Mouse (Mus musculus) kidney, adult 18-20 months (tissue): ENCODE measurements around the gene Vpreb3.

Experiments
- DNase-seq: peaks from one replicate; pipeline ENCODE4 v3.0.0; 2021

Gene Vpreb3

DNA sequence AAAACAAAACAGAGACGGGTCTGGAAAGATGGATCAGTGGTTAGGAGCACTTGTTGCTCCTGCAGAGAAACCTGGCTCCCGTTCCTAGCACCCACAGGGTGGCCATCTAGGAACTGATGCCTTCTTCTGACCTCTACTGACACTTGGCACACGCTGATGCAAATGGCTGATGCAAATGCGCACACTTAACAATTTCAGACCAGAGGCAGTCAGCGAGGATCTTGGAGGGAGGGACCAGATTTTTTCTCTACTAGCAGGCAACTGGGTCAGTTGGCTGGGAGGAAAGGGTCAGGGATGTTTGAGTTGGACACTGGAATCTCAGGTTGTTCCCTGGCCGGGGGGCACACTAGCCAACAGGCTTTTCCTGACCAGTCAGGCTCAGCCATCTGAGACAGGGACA is 10.0 kb upstream of the Vpreb3 start, which contains the start of gene Chchd10:
TSS of gene Chchd10 (plus strand) at position 240 of the 400 bp plus-strand sequence.
- DNase-seq: no peak

GRCm38 (mm10) chr10:75934991-75935390 is 7.9 kb upstream of the Vpreb3 start:
- no peak for DNase-seq

GRCm38 (mm10) chr10:75935680-75936541 is 6.9 kb upstream of the Vpreb3 start, which contains the start of gene Mmp11:
Mmp11 (minus strand) TSS chr10:75936496.
- DNase-seq: peak; percentile 89

DNA sequence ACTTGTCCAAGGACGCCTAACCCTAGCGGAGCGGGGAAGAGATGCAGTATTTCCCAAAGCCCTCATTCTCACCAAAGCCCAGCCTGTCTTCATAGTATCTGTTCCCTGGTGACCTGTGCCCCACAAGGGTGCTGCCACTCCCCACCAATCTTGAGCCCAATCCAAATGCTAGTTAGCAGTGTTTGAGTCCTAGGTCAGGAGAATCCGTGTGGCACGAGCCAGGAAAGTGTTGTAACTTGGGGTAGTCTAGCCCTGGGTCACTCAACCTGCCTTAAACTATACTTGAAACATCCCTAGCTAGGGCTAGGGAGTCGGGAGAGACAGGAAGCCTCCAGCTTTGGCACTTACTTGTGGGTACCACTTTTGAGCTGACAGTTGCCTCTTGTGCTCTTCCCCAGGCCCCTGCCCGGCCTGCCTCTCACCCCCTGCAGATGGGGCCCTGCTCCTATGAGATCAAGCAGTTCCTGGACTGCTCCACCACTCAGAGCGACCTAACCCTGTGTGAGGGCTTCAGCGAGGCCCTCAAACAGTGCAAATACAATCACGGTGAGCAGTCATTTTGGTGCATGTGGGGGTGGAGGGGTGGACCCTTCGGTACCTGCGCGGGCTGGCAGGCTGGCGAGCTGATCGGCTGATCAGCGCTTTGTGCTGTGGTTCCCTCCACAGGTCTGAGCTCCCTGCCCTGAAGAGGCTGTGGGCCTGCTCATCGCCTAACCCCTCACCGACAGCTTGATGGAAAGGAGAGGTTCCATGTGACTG is 5.8 kb upstream of the Vpreb3 start:
- DNase-seq: peak; percentile 34

- no peak for DNase-seq
These were observed 4.8 kb upstream of the Vpreb3 start for GRCm38 (mm10) chr10:75937851-75938643.

GRCm38 (mm10) chr10:75939481-75940234 is 3.2 kb upstream of the Vpreb3 start:
- DNase-seq: no peak

DNA sequence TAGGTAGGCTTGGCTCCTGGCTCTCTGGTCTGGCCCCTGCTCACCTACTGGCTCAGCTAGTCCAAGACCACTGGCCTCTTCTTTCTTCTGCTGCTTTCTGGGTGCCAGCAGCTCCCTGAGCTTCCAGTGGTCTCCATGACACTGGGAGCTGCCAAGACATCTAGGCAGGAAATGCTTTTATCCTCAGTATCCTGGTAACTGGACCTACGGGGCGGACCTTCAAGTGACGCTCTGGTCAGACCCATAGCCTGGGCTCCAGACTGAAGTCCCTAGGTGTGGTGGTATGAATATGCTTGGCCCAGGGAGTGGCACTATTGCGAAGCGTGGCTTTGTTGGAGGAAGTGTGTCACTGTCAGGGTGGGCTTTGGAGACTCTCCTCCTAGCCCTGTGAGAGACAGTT is 2.3 kb upstream of the Vpreb3 start, which contains the start of gene Gm867:
TSS of gene Gm867 (minus strand) at position 153 of the 400 bp plus-strand sequence.
- no peak for DNase-seq

DNA sequence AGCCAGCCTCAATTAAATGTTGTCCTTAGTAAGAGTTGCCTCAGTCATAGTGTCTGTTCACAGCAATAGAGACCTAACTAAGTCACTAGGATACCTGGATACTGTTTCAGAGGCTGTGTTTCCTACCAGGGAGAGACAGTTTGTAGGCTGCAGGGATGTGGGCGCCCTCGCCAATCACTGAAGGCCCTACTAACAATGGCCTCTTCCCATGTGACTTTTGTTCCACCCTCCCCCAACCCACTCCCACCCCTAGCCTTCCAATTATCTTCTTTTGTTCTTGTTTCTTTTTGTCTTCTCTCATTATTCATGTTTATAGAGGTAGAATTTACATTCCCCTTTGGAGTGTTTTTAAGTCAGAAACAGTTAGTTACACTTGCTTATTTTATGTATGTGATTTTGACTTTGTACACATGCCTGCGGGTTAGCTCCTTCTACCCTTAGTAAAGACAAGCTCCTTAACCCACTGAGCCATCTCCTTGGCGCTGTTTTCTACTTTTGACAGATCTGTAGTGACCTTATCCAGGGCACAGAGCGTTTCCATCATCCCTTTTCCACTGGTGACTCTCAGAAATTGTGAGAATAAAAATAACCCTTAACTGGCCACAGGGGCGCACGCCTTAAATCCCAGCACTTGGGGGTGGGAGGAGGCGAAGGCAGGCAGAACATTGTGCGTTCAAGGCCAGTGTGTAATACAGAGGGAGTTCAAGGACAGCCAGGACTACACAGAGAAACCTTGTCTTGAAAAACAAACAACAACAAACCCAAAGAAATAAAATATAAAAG is 1.6 kb upstream of the Vpreb3 start:
- no peak for DNase-seq

GRCm38 (mm10) chr10:75944066-75944772 is 1.4 kb downstream of the Vpreb3 start:
- DNase-seq: no peak

DNA sequence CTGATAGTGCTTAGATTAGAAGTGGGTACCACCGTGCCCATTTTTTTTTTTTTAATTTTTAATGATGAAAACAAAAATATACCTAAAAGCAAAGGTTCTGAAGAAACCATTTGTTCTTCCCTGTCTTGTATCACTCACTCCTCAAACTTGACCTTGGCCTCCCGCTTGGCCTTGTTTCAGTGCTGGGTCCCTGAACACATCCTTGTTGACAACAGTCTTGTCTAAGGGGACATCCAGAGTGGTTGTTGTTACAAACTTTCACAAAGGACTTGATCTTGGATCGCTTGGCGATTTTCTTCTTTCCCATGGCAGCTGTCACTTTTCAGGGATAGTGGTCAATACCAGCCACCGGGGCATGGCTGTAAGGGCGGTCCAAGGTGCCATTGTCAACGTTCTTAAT is 2.4 kb downstream of the Vpreb3 start:
- DNase-seq: no peak

GRCm38 (mm10) chr10:75945896-75946295 is 3.0 kb downstream of the Vpreb3 start:
- DNase-seq: no peak

DNA sequence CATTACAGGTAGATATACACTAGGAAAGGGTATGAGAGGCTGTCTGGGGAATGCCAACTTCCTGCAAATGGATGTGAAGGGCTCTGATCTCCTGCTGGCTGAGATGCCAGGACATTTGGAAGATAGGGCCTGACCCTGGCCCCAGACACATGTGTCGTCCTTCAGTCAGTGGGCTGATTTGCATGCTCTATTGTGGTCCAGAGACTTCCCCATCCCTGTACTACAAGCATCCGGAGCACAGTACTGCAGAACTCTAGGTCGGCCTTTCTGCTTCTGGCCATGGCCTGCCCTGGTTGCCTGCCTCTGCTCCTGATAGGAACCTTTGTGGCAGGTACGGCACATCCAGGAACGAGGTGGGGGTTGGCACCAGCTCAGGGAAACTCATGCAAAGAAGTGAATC is 5.2 kb downstream of the Vpreb3 start:
- no peak for DNase-seq

DNA sequence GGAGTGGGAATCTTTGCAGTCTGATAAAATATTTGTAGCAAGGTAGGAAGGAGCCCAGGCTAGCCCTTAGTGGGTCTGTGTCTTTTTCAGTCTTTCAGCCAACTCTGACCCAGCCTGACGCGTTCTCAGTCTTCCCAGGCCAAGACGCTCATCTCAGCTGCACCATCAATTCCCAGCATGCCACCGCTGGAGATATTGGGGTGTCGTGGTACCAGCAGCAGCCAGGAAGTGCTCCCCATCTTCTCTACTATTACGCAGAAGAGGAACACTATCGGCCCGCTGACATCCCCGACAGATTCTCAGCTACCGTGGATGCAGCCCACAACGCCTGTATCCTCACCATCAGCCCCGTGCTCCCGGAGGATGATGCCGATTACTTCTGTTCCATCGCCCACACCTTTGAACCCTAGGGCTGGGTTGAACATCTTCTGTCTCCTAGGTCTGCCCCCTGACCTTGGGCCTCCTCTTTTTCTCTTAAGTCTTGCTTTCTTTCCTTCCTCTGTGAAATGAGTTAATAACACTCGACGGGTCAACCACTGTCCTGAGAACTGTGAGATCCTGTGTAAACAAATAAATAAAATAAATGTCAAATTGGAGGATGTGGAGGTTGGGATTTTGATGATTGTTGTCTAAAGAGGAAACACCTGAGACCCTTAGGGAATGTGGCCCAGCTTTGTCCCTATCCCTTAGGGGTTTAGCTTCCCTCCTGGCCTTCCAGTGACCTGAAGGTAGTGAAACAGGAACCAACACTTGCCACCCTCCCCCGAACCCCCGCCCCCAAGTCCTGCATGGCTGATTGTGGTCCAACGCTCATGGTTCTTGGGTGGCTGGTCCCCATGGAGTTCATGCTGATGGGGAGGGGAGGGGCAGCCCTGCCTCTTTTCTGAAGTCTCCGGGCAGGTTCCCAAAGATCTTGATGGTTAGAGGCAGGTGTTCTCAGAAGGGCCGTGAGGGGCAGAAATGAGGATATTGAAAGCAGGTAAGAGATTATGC is 6.5 kb downstream of the Vpreb3 start:
- DNase-seq: no peak

DNA sequence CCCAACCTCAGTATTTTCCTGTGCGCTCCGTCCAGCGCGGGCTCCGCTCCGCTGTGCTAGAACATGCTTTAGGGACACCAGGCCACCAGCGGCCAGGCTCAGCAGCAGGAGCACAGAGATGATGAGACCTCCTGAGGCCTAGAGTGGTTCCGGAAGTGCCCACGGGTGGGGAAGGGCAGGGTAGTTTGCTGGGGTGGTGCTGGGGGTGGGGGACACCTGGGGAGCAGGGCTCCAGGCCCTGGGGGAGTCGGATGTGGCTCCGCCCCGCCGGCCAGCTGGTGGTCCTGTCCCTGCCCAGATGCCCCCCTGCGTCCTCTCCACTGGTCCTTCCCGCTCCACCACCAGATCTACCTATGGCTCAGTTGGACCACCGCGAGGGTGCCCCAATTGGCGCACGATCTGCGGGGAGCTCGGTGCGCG is 7.9 kb downstream of the Vpreb3 start:
- peak; percentile 34 for DNase-seq

DNA sequence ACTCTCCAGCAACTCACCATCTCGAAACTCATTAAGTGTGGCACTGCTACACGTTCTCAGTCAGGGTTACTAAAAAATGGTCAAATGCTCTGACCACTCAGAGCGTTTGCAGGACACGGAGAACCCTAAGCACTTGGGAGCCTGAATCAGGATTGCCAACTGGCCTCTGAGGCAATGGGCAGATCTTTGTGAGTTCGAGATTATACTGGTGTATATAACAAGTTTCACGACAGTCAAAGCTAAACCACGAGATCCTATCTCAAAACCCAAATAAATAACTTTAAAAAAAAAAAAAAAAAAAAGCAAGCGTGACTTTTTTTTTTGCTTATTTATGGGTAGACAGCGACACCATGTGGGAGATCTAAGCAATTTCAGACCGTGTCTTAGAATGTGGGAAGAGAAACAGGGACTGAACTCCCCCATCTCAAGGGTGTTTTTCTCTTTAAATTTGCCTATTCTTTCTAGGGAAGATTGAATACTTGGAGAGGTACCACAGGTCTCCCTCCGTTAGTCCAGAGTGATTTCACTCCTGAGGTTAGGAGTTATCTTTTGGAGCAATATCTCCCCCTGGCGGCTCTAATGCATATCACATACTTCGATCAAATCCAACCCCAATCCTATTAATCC is 8.7 kb downstream of the Vpreb3 start:
- peak; percentile 66 for DNase-seq

DNA sequence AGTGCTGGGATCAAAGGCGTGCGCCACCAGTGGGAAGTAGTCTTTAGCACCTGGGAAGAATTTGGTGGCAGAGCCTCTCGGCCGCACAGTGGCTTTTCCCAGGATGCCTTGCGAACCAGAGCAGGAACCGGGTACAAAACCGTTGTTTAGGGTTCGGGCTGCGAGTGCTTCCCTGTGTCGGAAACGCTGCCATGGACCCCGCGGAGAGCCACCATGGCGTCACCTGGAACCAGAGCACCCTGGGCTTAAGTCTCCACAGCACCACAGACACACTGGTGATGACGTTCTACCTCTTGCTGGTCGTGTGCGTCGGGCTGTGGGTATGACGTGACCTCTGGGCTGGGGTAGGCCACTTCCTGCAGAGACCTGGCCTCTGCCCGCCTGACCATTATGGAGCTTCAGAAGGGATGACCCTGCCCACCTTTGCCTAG is 11.5 kb downstream of the Vpreb3 start, which contains the start of gene Gm5134:
TSS of gene Gm5134 (plus strand) at position 134 of the 431 bp plus-strand sequence.
- DNase-seq: no peak

- no peak for DNase-seq
These were observed 31.0 kb downstream of the Vpreb3 start for GRCm38 (mm10) chr10:75973846-75974245.

DNA sequence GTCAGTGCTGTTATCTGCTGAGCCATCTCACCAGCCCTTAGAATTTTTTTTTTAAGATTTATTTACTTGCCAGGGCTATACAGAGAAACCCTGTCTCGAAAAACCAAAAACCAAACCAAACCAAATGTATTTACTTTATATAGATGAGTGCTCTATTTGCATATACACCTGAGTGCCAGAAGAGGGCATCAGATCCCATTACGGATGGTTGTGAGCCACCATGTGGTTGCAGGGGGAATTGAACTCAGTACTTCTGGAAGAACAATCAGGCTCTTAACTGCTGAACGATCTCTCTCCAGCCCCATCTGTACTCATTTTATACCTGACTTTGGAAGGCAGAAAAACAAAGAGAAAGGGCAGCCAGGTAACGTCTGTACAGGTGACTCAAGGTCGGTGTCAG is 32.4 kb downstream of the Vpreb3 start:
- DNase-seq: peak; percentile 12
